Mouse (Mus musculus) left cerebral cortex, adult 11 months (tissue): ENCODE measurements around the gene Ano6.
A peak's percentile ranks its signal among the peaks of the same experiment; 100 is the strongest.

Experiments used
- DNase-seq: peaks from one replicate; pipeline ENCODE4 v3.0.0; 2022; ENCODE audit warnings: low spot score

Gene Ano6

DNA sequence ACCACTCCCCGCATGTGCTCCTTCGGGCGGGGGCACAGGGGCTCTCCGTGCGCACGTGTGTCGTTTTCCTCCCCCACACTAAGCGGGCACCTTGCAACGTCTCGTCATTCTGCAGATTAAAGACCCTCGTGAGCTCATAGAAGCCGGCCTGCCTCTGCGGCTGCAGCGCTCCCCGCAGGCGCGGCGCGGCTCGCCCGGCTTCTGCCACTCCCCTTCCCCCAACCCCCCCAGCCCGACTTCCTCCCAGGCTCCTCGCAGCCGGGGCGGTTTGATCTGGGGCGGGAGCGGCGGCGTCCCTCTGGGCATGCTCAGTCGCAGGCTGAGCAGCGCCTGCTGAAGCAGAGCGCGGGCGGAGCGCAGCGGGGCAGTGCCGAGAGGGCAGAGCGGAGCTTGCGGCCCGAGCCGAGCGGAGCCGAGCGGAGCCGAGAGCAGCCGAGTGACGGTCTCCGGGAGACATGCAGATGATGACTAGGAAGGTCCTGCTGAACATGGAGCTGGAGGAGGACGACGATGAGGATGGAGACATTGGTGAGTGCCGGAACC lies at the start of gene Ano6:
Gene Ano6, plus strand, starts transcription at position 315 of the 543 bp plus-strand sequence.
- DNase-seq, result peak; percentile 85

DNA sequence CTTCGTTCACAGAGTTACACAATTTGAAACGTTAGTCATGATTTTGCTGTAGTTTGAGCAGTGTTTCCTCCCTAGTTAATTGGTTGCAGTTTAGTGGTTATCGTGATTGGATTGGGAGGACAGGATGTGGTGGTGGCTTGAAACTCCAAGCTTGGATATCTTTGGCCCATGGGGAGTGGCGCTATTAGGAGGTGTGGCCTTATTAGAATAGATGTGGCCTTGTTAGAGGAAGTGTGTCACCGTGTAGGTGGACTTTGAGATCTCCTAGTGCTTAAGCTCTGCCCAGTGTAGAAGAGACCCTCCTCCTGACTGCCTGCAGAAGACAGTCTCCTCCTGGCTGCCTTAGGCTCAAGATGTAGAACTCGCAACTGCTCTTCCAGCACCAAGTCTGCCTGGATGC lies 47.7 kb upstream of the Ano6 start:
- DNase-seq, result no peak

DNA sequence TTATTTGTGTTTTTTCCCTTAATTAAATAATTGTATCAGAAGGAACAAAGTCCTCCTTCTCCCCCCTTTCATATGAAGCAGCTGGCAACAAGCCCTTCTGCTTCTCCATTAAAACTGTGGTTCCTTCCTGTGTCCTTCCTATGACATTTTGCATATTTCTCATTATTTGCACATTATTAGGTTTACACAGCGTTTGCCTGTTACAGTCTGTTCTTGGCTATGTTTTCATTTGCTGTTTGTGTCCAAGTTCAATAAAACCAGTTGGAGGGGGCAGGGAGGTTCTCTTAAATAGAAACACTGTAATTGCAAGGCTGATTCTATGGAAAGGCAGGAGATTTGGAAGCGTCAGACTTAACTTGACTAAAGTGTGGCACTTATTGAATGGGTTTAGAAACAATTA lies 46.8 kb upstream of the Ano6 start:
- no peak for DNase-seq

DNA sequence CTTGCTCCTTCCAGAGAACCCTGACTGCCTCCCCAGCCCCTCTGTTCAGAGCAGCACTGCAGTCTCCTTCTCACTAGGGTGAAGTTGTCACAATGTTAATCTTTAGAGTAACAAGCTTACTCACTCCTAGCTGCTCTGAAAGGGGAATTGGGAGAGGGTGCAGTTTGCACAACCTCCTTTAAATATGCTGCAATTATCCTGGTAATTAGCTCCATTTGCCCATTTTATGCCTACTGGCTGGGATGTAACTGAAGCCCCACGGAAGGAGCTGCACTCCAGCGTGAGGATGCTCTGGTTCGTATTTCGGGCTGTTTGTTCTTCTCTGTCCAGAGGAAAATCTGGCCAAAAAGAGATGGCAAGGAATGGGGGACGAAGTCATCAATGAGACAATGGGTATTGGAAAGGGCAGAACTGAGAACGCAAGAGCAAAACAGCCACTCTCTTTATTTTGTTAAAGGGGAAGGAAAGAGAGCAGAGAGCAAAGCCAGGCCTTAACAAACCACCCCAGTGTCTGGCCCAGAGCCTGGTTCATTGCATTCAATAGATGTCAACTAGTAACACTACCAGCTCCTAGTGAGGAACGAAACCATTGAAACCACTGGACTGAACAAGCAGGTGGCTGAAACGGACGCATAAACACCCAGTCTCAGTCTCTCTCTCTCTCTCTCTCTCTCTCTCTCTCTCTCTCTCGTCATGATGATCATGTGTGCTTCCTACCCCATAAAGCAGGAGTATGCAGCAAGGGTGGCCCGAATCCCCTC lies 45.1 kb upstream of the Ano6 start:
- no peak for DNase-seq

DNA sequence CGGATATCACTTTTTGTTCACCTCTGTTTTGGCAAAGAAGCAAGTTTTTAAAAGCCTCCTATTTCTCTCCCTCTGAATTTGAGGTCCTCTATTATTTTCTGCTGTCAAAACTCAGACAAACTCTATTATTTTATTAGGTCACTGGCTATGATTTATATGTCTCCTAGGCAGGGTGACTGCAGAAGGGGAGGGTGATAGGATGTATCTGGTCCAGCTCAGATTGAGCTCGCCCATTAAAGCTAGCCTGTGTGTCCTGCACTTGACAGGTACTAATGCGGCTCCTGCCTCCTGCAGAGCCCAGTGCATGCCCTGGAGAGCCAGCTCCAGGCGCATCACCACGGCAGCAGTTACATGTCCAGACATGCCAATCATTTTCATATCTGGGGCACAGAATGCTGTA lies 44.1 kb upstream of the Ano6 start:
- DNase-seq, result no peak

DNA sequence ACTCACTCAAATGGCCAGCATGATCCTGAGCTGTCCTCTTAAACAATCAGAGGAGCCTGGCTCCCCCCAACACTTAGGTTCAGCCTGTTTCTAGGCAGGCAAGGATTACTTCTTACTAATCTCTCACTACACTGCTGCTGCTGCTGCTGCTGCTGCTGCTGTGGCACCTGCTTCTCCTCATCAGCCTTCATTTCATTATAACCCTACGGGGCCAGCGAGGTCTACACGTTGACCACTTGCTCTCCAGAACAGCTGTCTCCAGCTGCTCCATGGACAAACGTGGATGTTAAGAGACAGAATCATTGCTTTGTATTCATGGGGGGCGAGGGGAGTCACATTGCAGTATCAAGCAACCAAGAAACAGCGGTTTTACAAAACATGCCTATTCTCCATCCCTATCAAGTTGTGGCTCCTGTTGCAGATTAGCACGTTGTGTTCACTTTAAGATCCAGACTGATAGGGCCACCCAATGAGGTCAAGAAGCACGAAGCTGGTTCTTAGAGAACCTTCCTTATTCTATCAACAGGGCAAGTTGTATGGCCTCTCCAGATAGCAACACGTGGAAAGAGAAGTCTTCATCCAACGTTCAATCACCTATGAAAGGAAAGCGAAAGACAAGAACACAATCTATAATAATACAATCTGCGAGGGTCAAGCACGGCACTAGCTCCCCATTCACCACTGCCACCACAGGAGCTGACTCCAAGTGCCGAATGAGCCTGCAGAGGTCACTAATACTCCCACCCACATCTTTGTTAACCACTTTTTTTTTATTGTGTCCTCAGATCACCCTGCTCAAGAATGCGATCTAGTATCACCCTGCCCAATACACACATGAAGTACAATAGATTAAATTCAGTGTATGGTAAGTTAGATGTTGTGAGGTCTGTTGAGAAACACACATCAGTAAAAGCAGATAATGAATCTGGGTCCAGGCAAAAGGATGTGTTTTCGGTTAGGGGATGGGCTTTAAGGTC lies 43.4 kb upstream of the Ano6 start:
- DNase-seq, result no peak

DNA sequence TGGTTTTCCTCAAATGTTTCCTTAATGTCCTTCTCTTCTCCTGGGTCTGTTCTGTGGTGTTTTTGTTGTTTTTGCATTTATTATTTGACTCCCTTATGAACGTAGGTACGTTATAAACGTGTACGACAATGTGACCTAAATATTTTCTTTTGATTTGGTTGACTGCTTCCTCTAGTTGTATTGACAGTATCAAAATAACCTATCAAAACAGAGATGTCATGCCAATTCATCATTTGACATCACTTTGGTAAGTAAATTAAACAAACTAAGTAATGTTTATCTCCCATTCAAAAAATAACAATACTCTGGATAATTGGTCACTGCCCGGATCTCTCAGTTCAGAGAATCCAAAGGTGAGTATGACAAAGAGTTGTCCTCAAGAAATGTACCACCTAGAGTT lies 41.4 kb upstream of the Ano6 start:
- DNase-seq, result no peak

DNA sequence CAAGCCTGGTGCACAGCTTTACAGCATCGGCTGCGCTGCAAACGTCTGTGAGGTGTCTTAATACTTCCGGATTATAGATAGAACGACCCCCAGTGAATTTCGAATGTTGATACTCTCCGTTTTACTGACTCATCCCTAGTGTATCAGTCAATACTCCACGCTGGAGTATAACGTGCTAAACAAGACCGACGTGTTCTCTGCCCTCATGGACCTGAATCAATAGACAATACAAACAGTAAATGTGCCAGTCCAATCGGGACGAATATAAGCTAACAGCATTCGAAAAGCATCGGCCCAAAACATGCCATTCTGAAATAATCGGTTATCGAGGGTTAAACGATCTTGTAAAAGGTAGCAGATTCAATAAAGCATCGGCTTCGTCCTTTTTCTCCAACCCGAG lies 40.6 kb upstream of the Ano6 start:
- DNase-seq, result no peak

DNA sequence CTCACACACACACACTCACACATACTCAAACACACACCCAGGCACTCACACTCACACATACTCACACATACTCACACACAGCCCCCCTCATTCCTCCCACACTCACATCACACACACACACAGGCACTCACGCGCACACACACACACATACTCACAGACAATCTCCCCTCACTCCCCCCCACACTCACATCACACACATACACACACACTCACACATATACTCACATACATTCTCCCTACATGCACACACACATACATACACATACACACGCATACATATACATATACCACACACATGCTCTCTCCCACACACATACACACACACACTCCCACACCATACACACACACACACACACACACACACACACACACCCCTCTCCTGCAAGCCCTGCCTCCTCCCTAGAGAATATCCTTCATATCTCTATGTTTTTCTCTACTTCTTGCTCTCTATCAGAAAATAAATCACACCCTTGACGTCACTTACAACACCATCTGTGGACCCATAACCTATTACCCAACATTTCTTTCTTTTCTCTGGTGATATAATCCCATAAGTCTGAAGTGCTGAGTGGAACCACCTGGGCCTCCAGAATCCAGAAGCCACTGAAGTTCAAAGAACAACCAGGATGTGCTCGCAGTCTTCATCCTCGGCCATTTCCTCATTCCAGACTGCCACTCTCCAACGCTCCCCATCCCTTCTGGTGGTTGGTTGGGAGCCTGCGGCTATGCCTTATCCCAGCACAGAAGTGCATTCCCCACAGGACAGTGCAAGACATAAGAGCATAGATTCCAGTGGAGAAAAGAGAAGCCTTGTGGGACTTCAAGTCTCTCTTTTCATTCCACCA lies 38.6 kb upstream of the Ano6 start:
- no peak for DNase-seq

DNA sequence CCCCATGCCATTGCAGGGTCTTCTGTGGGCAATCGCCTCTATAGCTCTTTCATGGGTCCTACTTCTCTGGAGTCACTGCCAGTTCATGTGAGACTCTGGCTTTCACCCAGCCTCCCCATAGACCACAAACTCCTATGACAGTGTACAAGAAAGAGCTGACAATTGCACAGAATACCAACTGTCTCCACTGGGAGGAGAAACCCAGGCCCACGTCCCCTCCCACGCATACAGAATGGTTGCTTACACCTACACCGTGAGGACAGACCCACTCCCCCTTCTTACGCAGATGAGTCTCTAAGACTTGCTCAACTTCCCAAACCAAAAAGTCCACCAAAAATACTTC lies 38.0 kb upstream of the Ano6 start:
- DNase-seq, result no peak

DNA sequence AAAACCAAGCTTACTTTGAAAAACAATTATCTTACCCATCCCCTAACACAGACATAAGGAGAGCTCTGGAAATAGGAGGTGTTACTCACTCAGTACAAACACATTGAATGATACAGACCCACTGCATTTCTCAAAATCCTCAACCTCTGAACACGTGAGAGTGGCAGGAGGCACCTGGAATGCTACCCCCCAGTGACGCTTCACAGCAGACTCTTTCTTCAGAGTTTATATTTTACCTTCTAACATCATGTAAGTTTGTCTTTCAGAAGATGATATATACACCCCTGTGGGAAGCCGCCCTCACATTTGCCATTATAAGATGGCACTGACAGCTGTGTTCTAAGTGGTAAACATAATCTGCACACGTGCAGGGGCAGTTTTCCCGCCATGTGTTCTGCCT lies 37.6 kb upstream of the Ano6 start:
- no peak for DNase-seq

DNA sequence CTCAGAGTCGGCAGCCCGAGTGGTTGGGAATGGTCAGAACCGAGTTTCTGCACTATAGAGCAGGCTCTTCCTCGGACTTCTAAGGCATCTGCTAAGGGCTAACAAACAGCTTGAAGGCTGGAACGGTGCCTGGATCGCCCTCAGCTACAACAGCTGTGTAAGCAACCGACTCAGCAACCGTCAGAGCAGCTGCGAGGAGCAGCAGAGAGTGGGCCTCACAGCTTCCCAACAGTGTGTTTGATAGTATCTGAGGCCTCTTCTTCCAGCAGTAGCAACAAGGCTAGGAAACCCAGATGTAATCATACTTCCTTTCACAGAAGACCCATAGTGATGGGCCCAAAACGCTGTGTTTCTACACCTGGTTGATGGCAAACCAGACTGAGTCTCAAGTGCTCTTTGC lies 33.5 kb upstream of the Ano6 start:
- peak; percentile 28 for DNase-seq

DNA sequence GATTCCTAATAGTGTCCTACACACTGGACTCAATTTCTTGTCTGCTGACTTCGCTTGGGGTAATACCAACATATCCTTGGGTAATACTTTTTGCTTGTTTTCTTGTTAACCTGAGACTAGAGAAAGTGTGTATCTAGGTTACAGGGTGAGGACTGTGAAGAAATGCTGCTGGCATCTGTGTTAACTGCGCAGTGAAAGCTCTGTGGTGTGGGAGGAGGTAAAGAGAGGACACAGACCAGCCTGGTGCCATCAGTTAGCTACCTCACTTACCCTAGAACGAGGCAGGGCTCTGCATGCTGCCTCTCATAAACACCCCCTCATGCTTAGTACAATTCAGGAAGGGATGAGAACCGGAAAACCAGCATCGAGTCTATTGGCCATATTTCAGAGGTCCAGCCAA lies 32.6 kb upstream of the Ano6 start:
- no peak for DNase-seq

DNA sequence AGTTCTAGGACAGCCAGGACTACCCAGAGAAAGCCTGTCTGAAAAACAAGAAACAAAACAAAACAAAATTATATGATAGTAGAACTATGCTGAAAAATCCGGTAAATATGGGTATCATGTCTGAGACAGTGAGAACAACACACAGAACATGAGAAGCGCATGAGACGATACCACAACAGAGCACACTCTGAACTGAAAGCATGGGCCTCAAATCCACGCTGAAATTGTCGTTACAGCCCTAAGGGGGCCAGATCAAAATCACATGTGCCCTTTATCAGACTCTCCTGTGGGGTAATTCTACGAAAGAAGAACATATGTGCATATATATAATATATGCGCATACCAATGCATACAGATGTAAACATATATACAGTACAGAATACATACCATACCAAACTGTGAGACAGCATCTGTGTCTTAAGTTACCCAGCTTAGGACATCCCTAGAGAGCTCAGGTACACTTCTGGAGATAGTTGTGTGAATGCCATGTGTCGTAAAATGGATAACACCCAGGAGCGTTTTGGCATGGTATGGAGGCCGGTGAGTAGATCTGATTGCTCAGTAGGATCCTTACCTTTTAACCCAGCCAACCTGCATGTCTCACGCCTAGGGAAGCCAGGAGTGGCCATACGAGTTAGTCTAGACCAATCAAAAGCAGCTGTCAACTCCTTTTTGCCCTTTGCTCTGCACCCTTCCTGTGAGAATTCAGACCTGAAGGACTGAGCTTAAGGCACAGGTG lies 31.8 kb upstream of the Ano6 start:
- no peak for DNase-seq

DNA sequence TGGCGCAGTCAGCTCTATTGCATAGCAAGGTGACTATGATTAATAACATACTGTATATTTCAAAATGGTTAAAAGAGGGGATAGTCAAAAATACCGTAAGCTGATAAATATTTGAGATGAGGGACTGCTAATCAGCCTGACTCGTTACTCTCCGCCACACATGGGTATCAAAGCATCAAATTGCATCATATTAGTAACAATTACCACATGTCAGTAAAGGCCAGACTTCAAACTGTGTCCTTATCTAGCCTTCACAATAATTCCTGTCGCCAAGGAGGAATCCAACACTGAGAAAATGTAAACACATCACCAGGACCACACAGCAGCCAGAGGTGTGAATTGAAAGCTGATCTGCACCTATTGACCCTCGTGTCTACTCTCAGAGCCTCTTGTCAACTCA lies 30.8 kb upstream of the Ano6 start:
- no peak for DNase-seq

DNA sequence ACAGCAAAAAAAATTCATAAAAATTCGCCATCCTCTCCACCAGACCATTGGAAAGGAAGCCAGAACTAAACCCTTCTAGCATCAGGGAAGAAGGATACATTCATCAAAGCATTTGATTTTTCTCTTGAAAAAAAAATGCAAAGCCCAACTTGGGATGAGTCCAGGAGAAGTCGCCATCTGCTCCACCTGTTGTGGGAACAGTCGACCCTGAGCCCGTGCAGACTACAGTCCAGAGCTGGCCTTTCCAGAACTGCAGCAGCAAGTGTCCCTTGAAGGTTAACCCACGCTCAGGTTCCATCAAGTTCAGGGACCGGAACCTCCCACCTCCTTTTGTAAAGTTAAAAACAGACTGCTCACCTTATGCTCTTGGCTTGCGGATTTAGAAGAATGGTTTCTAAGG lies 29.2 kb upstream of the Ano6 start:
- no peak for DNase-seq

DNA sequence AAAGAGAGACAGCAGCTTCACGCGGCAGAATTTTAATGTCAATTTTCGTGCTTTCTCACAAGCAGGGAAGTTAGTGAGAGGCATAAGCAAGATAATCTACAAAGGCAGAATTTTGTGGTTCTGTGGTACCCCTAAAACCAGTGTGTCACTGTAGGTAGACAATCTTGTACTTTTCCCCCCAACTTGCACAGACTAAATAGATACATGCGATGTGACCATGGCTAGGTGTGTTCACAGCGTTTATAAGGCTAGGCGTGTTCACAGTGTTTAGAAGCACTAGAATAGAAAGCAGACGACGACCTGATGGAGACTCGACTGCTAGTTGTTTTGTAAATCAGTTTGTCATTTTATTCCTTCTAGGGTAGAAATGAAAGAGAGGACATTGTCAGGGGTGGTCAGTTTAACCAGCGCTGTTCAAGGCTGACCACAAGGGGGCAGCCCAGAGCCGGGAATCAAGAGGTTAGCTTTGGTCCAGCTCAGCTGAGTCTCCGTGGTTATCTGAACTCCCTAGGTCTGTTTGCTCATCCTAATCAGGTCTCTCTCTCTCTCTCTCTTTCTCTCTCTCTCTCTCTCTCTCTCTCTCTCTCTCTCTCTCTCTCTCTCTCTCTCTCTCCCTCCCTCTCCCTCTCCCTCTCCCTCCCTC lies 27.9 kb upstream of the Ano6 start:
- no peak for DNase-seq

DNA sequence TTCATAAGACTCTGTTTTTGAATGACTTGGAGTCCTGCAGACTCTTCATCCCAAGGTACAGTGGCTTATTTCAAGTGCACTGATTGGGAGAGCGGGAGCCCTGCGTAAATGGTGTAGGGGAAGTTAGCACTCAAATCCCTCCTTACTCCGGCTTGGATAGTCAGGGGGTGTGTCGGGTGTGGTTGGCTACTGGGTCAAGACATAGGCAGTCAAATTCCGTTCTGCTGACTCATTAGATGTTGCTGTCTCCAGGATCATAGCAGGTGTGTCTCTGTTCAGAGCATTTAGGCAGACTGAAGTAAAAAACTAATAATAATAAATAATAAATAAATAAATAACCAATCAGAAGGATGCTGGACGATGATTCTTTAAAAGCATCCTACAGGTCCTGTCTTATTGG lies 27.2 kb upstream of the Ano6 start:
- DNase-seq, result no peak

DNA sequence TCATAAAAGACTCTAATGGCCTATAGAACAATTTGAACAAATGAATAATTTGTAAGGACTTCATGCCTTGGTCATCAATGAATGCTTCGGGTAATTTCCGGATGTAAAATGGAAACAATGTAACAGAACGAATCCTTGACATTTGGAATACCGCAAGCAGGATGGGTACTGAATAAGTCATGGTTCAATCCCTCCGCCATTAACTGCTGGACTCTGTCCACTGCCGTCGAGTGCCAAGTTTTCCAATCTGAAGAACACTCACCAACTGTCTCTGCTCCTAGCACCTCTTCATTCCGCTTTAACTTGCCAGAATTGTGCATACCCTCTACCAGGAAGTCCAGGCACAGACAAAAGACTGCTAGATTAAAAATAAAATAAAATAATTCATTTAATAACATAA lies 25.4 kb upstream of the Ano6 start:
- no peak for DNase-seq

DNA sequence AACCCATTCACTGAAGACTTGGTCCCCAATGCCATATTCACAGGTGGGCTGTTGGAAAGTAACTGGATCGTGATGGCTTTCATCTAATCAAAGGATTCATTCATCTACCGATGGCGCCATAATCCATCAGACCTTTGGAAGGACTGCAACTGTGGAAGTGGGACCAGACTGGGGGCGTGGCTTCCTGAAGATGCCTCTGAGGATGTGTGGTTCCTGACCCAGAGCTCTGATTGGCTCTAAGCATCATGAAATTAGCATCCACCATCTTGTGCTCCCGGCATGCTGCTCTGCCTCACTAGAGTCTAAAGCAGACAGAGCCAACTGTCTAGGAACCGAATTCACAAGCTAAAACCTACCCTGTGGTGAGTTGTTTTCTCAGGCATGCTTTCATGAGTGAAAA lies 24.7 kb upstream of the Ano6 start:
- no peak for DNase-seq

DNA sequence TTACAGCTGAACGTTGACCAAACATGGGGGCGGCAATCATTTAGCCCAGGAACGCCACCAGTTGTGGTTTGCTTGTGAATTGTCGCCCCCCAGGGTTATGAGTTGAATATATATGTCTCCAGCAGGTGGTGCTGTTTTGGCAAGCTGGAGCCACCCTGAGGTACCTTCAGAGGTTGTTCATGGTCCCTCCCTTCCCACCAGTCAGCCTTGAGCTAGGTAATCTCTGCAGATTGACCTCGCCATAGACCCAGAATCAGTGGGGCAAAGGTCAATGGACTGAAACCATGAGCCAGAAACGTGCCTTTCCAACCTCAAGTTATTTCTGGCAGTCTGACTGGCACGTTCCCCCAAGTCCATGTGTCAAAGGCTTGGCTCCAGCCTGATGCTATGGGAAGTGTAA lies 22.8 kb upstream of the Ano6 start:
- DNase-seq, result no peak
